Mouse (Mus musculus) activated CD4-positive, CD25-positive, alpha-beta regulatory T cell, adult 4 months (primary cell): ENCODE measurements around the gene Gramd2. TPM values are rescaled to one million over a fixed set of nuclear protein-coding genes. Genes with fewer than 3 reads are reported as not detected.

Source experiments
- ATAC-seq: one replicate; pipeline ENCODE4 v1.8.0; 2017
- polyA plus RNA-seq, 2 experiments: library from polyadenylated mRNA; unstranded; fragments of 100-300 nt; shearing (Covaris generic); gene quantifications; one replicate each; pipeline ENCODE4 v1.2.1; 2017

Gene Gramd2
- polyA plus RNA-seq: not detected

- ATAC-seq: no peak
Observed at GRCm38 (mm10) chr9:59679678-59680533, at the start of gene Gramd2. TSS of gene Gramd2 (plus strand) at chr9:59680144.

- no peak for ATAC-seq
Observed at GRCm38 (mm10) chr9:59638372-59638771, 41.6 kb upstream of the Gramd2 start.

GRCm38 (mm10) chr9:59639936-59640335 lies 40.0 kb upstream of the Gramd2 start:
- ATAC-seq: no peak

GRCm38 (mm10) chr9:59641320-59641719 lies 38.6 kb upstream of the Gramd2 start:
- no peak for ATAC-seq

- ATAC-seq: no peak
Observed at GRCm38 (mm10) chr9:59649911-59650310, 30.0 kb upstream of the Gramd2 start.

GRCm38 (mm10) chr9:59653371-59653770 lies 26.6 kb upstream of the Gramd2 start:
- ATAC-seq: no peak

GRCm38 (mm10) chr9:59654450-59654983 lies 25.4 kb upstream of the Gramd2 start:
- ATAC-seq: no peak

- ATAC-seq: peak; percentile 73
Observed at GRCm38 (mm10) chr9:59655958-59656634, 23.8 kb upstream of the Gramd2 start, which contains the start of gene Pkm. TSS of gene Pkm (plus strand) at chr9:59656368.

- no peak for ATAC-seq
Observed at GRCm38 (mm10) chr9:59656635-59657617, 23.0 kb upstream of the Gramd2 start.

- ATAC-seq: no peak
Observed at GRCm38 (mm10) chr9:59658146-59658545, 21.8 kb upstream of the Gramd2 start.

GRCm38 (mm10) chr9:59659036-59660026 lies 20.6 kb upstream of the Gramd2 start:
- ATAC-seq: peak; percentile 58

GRCm38 (mm10) chr9:59660421-59660820 lies 19.5 kb upstream of the Gramd2 start:
- no peak for ATAC-seq

GRCm38 (mm10) chr9:59661298-59661975 lies 18.5 kb upstream of the Gramd2 start:
- no peak for ATAC-seq

GRCm38 (mm10) chr9:59663226-59663625 lies 16.7 kb upstream of the Gramd2 start:
- ATAC-seq: no peak

- no peak for ATAC-seq
Observed at GRCm38 (mm10) chr9:59663957-59664356, 16.0 kb upstream of the Gramd2 start.

GRCm38 (mm10) chr9:59664664-59665256 lies 15.2 kb upstream of the Gramd2 start:
- no peak for ATAC-seq

- no peak for ATAC-seq
Observed at GRCm38 (mm10) chr9:59666016-59666415, 13.9 kb upstream of the Gramd2 start.

GRCm38 (mm10) chr9:59666813-59667212 lies 13.1 kb upstream of the Gramd2 start:
- no peak for ATAC-seq

GRCm38 (mm10) chr9:59667250-59667649 lies 12.7 kb upstream of the Gramd2 start:
- ATAC-seq: no peak

- ATAC-seq: no peak
Observed at GRCm38 (mm10) chr9:59667904-59668303, 12.0 kb upstream of the Gramd2 start.
